Mouse (Mus musculus) megakaryocyte progenitor cell, adult 5-6 weeks (primary cell): Measurements from ENCODE around the gene Myo10. TPM values are rescaled to one million over a fixed set of nuclear protein-coding genes. Genes with fewer than 3 reads are reported as not detected.

Experiments used
- ATAC-seq: replicated peaks from 2 replicates; pipeline ENCODE4 v1.8.0; 2016; ENCODE audit warnings: mild to moderate bottlenecking, moderate TSS enrichment, inconsistent platforms; ENCODE audit not compliant: poor library complexity
- total RNA-seq, 2 experiments: library from RNA; stranded (forward) in 1 of 2; stranded (reverse) in 1 of 2; fragments of 157-497, 149-512 nt in 1 of 2; fragments of 200-1000 nt in 1 of 2; gene quantifications; 2 replicates each; pipeline versions ENCODE4 v1.2.3 to v1.2.4; 2015 to 2017

Myo10 gene
- total RNA-seq, 2 experiments from 2014 or later: 2.9 to 3.8 TPM

DNA sequence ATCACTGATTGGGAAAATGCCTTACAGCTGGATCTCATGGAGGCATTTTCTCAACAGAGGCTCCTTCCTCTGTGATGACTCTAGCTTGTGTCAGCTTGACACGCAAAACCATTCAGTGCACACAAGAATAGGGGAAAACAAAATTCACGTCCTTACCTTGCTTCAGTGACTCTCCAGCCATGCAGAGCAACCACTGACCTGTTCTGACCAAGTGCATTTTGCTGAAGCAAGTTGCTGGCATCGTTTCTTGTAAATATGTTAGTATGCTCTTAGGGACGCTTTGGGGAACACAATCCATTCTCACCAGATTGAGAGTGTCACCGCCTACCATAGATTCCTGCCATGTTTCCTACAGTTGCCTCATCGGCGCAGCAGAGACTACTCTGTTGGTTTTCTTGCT, 166.2 kb downstream of the Myo10 start:
- no peak for ATAC-seq

DNA sequence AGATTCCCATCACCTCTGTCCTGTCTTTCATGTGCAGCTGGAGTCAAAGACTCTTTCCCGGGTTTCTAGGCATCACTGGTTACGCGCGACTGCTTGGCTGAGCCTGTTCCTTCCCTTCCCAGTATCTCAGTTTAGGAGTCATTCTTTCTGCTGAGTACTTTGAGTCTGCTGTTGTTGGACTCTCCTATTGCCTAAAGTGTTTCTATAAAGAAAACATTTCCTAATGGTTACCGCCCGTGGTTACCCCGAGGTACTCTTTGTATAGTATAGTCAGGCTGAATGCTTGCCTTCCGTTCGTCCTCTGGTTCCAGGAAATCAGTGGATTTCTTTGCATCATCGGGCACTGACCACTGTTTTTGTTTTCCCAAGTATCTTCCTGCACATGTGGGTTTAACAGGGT, 166.9 kb downstream of the Myo10 start:
- no peak for ATAC-seq

DNA sequence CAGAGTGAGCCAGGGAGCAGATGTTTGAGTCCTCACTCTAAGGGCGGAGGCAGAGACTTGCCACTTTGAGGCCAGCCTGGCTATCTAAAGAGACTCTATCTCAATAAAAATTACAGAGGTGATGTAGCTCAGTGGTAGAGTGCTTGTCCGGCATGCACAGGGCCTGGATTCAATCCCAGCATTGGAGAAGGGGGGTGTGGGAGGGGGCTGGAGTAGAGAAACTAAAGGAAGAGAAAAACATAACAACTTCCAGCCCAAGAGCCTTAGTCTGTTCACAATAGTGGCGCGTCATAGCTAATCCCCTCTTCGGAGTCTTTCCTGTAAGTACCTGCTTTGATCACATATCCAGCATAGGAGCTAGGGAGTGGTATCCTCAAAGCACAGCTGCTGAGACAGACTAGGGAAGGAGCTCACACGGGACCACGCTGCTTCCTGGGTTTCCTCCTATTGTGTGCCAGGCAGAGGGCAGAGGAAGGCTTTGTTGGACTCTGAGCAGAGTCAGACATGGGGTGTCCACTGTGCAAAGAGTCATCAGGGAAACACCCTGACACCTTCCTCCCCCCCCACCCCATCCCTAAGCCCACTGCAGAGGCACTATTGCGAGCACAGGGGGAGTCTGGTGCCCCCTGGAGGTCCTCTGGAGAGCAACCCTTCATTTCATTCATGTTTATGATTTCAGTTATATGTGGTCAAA, 169.5 kb downstream of the Myo10 start:
- peak; percentile 49; the same call in 1 of the 2 replicates for ATAC-seq

DNA sequence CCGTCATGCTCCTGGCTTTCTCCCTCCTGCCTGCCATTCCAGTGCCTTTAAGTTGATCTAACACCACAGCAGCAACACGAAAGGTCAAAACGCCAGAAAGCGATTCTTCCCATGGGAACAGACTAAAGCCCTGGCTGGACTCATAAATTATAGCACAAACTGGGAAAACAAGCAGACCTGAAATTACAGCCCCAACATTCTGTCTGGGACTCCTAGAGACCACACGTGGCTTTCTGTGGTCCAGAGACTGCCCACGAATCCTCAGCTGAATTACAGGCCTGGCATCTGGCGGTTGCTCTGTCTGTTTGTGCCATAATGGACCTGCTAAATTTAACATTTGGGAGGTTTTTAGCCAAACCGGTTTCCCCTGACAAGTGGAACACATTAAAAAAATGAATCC, 171.8 kb downstream of the Myo10 start:
- ATAC-seq: no peak

DNA sequence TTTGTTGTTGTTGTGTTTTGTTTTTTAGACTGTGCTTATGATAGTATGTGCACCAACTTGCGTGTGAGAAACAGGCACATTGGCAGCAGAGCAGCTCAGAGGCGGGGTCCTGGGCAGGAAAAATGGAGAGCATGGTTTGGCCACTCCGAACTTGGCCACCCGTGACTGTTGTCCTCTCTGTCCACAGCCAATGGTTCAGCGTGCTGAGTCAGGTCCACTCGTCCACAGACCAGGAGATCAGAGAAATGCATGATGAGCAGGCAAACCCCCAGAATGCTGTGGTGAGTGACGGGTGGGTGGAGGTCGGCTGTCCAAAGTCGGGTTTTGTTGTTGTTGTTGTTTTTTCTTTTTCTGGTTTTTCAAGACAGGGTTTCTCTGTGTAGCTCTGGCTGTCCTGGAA, 173.2 kb downstream of the Myo10 start:
- no peak for ATAC-seq

DNA sequence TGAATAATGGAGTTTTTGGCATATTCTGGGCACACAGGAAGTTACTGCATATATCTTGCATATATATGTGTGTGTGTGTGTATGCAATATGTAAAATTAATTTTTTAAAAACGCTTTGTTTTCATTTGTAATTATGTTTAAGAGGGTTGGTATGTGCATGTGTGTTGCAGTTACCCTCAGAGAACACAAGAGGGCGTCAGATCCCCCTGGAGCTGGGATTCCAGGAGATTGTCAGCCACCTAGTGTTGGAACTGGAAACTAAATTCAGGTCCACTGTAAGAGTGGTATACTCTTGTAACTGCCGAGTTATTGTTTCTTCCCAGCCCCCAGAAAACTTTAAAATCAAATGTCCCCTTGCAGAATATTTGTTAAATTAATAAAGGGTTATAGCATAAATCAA, 174.0 kb downstream of the Myo10 start:
- peak; percentile 99 for ATAC-seq

DNA sequence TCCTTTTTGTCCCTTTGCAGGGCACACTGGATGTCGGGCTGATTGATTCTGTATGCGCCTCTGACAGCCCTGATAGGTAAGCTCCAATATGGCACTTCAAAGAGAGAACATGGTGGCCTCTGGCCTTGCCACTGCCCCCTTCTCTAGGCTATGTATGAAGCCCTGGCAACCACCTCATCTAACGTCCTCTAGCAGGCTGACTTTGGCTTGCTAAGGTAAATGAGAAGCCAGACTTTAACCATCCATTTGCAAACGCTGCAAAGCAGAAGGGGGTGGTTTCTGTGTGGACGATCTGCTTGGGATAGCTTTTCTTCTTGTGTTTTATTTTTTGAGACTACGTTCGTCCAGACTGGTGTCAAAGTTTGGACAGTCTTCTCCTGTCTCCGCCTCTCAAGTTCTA, 174.9 kb downstream of the Myo10 start:
- no peak for ATAC-seq

DNA sequence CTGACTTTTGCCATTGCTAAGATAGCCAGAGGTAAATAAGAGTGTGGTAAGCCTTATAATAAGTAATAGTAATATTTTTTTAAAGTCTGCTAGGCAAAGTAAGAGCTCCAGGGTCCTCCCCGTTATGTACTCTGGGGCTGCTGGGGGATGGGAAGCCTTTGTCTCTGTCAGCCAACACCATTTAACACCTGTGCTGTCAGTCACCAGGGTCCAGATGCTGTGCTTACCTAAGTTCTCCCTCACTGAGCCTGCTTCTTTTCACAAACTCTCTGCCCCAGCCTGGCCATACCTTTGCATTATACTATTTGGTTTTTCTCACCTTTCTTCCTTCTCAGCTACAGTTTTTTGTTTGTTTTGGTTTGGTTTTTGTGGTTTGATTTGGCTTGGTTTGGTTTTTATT, 175.6 kb downstream of the Myo10 start:
- ATAC-seq: no peak

DNA sequence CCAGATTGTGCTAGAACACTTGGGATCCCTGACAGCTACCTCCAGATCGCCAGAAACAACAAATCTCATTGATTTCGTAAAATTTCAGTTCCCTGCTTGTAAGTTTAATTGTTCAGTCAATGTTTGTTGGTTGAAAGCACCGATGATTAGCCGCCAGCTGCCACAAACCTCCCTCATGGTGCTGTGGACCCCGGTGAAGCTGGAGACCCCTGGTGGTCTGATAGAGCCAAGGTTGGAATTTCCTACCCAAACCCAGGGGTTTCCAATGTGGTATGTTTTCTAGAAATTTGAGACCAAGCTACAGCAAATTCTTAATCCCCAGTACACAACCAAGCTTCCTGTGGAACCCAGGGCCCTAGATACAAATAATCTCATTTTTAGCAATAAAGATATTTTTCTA, 179.4 kb downstream of the Myo10 start:
- ATAC-seq: no peak

DNA sequence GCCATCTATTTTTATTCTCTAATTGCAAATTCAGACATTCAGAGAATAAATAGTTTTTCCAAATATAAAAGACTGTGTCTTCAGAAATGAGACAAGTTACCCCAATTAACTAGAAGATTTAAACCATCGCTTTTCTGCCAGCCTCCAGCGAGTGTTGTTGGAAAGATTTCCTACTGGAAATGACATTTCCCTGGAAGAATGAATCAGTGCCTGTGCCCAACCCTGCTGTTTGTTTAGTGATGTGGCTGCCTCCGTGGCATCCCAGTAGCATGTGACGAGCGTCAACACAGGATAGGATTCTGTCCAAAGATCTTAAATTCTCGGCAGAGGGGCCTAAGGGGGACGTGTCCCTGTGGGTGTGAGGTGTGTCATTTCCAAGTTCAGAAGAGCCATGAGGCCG, 179.9 kb downstream of the Myo10 start:
- no peak for ATAC-seq

DNA sequence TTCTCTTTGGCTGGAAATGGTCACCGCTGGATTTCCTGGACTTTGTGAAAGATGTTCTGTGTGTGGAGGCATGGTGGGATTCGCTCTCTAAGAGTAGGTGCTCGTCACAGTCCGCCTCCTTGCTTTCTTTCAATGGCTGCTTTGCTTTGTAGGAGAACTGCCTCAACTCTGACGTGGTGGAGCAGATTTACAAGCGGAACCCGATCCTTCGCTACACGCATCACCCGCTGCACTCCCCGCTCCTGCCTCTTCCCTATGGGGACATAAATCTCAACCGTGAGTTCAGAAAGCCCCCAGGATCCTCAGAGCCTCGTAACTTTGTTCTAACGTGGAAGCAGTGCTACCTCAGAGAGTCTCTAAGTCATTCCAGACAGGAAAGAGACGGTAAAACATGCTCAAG, 180.8 kb downstream of the Myo10 start:
- ATAC-seq: no peak

DNA sequence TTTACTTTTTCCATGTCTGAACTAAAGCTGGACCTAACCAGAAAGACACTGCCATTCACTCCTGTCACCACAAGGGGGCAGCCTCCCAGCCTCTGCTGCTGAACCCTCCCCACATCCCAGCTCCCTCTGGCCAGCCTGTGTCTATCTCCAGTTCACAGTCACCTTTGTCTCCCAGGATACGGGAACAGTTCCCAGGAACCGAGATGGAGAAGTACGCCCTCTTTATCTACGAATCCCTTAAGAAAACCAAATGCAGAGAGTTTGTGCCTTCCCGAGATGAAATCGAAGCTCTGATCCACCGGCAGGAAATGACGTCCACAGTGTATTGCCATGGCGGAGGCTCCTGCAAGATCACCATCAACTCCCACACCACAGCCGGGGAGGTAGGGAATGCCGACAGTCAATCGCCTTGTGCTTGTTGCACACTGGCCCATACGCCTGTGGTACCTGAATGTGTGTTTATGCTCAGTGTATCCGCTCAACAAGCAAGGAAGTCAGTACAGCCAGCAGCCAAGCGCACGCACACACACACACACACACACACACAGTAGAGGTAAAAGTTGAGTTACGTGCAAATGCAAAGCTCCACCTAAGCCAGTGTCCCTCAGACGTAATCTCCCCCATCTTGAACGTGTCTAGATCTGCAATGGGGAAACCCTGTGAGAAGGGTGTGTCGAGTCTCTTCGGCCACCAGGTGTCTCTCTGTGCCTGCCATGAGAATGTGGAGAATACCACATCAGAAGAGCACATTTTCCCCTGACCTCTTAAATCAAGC, 183.2 kb downstream of the Myo10 start:
- ATAC-seq: peak; percentile 90

DNA sequence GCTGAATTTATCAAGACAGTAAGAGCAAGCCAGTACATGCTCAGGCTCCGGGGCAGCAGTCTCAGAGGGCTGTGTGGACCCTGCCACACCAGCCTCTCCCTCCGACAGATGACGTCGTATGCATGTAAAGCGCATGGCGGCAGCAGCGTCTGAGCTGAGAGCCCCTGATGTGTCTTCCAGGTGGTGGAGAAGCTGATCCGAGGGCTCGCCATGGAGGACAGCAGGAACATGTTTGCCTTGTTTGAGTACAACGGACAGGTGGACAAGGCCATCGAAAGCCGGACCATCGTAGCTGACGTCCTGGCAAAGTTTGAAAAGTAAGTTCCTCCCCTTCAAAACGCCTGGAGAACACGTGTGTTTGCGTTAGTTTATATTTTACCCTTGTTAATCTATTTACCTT, 184.0 kb downstream of the Myo10 start:
- ATAC-seq: no peak

DNA sequence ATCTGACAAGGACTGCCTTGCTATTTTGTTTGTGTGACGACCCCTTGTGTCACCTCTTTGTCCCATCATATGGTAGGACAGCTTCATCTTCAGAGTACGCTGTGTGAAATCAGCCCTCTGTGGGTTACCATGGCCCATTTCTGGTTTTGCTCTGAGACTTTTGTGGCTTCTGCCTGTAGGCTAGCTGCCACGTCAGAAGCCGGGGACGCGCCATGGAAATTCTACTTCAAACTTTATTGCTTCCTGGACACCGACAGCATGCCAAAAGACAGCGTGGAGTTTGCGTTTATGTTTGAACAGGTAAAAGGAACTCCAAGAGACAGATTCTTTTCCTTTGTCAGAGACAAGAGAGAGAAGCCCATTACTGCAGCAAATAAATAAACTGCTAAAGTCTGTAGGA, 184.6 kb downstream of the Myo10 start:
- no peak for ATAC-seq

DNA sequence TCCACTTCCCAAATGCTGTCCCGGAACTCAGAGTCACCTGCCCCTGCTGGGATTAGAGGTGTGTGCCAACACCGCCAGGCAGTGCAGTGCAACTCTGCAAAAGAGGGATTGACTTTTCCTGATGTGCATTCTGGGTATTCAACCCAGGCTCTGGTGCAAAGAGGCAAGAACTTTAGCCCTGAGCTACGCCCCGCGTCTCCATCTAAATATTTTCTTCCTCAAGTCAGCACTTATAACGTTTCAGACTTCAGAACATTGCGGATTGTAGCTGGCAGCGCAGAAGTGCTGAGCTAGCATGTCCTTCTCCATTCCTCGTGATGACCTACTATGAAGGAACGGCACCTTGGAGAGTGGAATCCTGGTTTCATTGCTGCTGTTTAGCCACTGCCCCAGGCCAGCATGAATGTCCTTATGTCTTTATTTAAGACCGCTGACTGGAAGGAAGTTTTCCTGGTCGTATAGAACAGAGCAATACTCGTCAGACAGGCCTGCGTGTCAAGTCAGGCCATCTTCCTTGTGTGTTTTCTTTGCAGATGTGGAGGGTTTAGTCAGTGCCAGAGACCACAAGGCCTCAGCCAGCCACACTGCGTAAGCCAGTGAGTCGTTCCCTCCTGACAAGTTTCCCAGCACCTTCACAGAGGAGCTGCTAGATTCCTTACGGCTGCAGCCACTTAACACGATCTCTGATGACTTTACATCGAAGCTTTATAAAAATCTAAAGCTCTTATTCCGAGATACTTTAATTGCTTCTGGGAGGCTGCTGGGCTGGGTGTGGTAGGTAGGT, 186.5 kb downstream of the Myo10 start:
- ATAC-seq: no peak

DNA sequence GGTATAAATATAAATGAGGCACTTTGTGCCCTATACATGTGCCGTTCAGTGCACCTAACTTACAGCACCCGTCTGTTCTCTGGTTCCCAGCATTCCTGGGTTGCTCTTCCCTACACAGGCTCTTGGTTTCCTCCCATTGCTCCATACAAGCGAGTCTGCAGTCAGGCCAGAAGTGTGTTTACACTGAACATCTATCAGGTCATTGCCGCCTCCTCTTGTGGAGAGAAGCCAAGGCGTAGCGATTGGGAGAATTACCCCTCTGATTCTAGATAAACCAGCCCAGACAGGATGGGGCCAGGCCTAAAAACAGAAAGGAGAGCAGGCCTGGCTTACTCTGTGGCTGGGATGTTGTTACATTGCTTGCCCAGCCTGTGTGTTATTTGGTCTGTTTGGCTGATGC, 187.3 kb downstream of the Myo10 start:
- ATAC-seq: no peak

DNA sequence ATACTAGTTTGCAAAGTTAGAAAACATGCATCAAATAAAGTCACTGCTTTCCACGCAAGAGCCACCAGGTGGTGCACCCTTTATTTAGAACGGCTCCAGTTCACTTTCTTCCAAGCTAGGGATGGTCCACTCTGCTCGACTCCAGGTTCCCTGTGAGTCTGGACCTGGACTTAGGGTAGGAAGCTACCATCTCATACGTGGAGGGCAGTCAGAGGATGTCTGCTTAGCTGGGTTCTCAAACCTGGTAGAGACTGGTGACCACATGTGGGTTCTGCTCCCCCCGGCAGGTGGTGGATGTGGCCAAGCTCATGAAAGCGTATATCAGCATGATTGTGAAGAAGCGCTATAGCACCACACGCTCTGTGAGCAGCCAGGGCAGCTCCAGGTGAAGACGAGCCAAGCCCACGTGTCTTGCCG, 189.5 kb downstream of the Myo10 start:
- ATAC-seq: peak; percentile 73

DNA sequence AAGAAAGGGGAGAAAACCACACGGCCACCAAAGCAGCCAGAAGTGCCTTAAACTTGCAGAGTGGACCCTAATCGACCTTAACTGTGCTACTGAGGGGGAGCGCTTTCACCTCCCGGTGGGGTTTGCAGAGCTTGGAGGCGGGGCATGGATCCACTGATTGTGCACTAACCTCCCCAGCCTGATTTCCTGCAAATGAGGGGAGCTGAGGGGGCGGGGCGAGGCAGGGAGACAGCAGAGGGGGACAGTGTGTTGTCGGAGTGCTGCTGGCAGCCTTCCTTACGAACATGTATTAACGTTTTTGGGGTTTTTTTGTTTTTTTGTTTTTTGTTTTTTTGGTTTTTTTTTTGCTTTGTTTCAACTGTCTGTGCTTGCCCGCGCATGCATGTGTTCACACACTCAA, 190.2 kb downstream of the Myo10 start:
- peak; percentile 74 for ATAC-seq

DNA sequence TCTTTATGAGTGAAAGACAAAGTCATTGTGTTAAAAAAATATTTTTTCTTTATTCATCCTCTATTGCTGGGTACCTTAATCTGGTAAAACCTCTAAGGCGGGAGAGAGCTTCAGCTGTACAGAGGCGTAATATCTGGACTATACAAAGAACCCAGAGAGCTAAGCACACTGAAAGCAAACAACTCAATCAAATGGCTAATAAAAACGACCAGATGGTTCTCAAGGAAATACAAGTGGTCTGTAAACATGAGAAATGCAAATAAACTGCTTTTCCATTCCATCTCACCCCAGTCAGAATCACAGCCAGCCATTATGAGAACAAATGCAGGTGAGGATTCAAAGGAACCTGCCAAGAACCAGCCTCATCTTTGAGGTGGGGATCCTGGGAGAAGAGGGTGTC, 192.2 kb downstream of the Myo10 start:
- ATAC-seq: no peak

DNA sequence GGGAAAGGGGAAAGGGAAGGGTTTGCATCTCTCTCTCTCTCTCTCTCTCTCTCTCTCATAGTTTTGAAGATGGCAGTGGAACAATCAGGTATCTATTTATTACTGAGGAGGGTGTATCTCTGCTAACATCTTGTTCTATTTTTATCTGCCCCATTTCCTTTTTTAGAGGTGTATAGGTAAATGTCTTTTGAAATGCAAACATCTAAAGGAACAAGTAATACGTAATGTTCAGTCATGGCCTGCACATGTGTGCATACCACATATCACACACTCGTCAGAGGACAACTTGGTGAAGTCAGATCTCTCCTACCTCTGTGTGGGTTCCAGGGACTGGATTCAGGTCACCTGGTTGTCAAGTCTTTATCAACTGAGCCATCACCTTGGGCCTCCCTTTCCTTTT, 194.9 kb downstream of the Myo10 start:
- no peak for ATAC-seq

DNA sequence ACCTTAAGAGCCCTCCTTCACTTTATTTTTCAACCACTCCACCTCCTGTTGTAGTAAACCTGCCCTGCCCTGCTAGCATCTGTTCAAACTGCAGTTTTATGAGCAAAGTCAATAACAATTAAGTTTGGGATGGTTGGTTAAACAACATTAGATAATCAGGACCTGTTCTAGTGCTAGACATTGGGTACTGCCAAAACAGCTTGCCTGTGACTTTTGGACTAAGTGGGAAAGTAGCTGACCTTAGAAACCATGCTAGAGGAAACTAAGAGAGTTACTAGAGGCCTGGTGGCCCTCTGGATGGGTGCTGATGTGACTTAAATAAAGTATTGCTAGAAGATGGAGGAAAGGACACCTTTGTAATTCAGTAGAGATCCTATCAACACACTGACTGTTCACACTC, 199.7 kb downstream of the Myo10 start:
- no peak for ATAC-seq

DNA sequence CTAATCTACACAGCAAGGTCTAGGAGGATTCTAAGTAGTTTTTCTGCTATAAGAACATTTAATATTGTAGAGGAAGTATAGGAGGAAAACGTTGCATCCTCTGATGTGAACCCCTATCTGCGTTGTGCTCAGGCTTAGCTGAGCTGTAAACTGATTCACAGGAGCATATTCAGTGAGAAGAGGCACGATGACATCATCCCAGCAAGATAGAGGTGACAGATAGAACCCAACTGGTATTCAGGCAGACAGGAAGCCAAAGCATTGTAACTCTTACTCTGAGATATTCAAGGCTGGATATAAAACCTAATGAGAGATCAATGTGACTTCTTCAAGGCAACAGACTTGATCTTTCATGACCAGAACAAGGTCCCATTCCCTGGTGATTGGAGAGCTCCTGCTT, 200.3 kb downstream of the Myo10 start:
- no peak for ATAC-seq
